Mouse (Mus musculus) ovary, postnatal 36 days (tissue): ENCODE data around the gene C2cd3.

Source experiments
- DNase-seq: peaks from one replicate; pipeline ENCODE4 v3.0.0; 2022; ENCODE audit warnings: low spot score, mixed read lengths

C2cd3 gene

DNA sequence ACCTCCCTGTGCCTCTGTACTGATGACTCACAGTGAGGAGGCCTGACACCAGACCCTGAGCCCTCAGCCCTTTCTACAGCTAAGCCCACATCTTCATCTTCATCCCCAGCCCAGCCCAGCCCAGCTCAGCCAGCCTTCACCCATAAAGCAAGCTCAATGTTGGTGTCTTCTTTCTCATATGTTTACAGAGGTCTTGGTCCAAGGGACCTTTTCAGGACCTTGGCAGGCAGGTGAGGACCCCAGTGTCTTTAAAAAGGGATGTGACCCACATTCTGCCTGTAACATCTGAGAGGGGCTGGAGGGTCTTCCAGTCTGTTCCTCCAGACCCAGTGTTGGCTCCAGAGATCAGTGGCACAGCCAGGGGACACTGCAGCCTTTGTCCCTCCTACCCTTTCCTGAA lies 127.4 kb downstream of the C2cd3 start:
- no peak for DNase-seq

DNA sequence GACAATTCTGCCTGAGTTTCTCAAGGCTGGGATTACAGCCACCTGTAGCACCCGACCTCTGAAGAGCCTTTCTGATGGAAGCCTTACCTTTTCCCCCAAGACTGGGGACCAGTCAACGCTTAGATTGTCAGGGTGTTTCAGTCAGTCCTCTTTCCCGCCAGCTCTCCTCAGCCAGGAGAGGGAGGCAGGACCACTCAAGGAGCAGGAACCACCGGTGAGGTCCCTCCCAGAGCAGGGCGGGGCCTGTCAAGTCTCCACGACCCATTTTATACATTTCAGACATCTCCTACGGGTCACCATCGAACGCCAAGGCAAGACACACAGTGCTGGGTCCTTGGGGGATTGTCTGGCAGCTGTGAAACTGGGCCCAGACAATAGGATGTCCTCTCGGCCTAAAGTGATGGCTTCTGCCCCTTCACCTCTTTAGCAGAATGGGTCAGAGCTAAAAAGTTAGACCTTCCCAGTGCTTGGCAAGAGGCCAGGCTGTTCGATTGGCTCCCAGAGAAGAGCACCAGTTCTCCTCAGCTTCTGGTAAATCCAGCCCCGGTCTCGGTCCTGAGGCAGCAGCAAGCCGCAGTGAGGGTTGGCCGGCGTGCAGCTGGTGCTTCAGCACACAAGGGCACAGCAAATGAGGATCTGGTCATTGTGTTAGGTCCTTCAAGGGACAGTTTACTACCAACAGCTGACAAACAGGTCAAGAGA lies 128.4 kb downstream of the C2cd3 start:
- DNase-seq, result peak; percentile 53

DNA sequence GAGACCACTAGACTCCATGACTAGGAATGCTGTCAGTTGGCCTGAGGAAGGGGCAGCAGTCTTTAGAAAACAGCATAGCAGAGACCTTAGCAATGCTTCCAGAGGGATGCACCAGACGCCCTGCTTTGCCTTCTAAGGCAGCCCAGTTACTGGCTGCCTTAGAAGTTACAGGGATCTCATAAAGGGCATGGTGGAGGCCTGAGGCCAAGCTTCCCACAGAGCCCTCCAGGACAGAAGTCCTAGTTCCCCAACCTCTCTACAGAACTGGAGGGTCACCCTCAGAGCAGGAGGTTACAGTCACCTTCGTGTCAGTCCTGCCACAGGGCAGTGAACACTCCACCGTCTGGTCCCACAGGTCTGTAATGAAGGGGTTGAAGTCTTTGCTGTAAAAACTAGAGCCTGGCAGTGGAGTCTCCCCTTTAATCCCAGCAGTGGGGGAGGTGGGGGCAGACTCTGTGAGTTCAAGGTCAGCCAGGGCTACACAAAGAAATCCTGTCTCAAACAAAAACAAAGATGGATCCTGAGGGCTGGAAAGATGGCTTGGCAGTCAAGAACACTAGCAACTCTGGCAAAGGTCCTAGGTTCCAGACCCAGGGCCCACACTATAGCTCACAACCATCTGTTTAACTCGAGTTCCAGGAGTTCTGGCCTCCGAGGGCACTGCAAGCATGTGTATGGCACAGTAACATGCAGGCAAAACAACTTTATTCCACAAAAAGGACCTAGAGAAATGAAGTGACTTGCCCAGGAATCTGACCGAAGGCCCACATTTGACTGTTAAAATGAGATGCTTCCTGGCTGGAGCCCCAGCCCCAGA lies 129.2 kb downstream of the C2cd3 start:
- DNase-seq, result peak; percentile 34

DNA sequence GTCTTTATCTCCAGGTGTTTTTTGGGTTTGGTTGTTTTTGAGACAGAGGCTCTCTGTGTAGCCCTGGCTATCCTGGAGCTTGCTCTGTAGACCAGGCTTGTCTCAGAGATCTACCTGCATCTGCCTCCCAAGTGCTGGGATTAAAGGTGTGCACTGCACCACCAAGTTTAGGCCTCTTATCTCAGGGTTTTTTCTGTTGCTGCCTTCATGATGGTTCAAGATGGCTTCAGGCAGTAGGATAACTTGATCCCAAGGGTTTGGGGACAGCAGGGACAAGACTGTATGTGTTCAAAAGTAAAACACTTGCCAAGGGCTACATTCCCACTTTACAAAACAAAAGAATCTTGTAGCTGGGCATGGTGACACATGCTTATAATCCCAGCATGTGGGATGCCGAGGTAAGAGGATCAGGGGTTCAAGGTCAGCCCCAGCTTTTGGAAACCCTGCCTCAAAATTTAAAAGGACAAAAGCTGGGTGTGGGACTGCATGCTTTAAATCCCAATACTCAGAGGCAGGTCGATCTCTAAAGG lies 129.9 kb downstream of the C2cd3 start:
- no peak for DNase-seq

DNA sequence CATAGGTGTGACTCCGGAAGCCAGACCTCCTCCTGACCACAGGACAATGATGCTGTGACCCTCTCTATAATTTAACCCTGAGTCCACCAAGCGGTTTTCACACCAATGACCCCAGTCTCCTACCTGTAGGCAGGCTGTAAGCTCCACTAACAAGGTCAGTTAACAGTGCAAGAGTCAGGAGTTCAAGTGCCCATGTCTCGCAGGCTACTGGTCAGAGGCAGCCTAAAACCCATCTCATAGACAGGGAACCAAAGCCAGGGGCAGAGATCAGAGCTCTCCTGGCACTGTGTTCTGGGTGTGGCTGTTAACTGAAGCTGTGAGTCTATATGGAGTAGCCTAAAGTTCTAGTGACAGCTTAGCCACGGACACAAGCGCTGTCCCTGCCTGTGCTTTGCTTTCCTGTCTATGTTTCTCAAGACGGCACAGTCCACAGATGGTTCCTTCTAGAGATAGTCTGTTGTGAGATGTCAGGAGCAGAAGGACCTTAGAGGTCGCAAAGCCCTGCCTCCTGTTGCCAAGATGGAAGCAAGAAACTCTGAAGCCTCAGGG lies 130.4 kb downstream of the C2cd3 start:
- DNase-seq, result no peak

DNA sequence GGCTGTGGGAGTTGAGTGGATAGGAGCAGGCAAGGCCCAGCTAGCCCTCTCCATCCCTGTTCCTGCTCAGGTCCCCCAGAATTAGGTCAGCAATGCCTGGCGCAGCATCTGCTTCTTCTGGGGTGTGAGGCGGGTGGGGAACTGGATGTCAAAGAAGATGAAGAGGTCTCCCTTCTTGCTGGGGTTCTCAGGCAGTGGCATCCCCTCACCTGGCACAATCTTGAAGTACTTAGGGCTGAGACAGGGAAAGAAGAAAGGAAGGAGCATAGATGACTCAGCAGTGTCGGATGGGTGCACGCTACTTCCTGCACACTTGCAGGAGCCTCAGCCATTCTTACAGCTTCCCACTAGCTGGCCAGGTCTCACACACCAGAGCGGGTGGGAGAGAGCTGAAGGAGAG lies 131.0 kb downstream of the C2cd3 start:
- no peak for DNase-seq

DNA sequence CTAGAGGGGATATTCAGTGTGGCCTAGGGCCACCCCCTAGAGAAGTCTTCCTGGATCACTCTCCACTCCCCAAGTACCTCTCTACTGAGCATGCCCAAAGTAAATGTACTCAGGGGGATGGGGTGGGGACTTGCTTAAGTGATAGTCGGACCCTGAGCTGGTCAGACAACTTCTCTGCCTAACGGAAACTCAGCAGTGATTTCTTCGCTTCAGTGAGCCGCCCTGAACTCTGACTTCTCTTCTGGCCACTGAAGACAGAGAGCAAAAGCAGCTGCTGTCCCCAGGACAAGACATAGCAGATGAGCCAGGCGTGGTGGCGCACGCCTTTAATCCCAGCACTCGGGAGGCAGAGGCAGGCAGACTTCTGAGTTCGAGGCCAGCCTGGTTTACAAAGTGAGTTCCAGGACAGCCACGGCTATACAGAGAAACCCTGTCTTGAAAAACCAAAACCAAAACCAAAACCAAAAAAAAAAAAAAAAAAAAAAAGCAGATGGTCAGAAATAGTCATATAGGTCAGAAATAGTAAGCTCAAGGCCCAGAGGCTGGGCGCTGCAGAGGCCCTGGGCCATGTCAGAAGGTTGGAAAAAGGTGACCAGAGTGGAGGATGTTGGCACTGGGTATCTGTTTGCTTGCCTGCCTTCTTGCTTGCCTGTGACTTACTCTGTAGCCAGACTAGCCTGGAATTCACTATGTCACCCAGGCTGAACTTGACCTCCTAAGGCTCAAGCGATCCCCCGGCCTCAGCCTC lies 132.9 kb downstream of the C2cd3 start:
- DNase-seq, result no peak

DNA sequence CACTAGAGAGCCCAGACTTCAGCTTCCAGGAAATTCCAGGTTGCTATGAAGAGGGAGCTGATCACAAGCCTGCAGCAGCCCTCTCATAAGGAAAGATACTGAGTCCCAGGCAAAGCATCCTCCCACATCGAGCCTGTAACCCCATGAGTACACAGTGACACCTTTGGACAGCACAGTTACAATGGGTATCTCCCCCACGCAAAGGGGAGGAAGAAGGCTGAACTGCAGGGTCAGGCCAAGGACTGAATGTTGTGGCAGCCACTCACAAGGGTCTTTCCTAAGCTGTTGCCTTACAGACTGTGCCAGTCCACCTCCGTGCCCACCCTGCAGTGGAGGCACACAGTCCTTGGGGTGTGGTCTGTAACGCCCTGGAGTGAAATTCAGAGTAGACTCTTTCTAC lies 134.5 kb downstream of the C2cd3 start:
- no peak for DNase-seq

DNA sequence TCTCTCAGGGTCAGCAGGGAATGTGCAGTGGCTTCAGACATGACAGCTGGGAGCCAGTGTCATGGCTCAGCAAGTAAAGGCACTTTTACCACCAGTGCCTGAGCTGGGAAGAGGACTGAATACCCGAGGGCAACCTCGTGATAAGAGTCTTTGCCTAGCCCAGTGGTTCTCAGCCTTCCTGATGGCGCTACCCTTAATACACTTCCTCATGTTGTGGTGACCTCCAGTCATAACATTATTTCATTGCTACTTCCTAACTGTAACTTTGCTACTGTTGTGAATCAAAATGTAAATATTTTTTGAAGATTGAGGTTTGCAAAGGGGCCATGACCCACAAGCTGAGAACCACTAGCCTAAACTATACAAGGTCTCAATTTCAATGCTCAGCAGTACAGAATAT lies 136.6 kb downstream of the C2cd3 start:
- DNase-seq, result no peak

DNA sequence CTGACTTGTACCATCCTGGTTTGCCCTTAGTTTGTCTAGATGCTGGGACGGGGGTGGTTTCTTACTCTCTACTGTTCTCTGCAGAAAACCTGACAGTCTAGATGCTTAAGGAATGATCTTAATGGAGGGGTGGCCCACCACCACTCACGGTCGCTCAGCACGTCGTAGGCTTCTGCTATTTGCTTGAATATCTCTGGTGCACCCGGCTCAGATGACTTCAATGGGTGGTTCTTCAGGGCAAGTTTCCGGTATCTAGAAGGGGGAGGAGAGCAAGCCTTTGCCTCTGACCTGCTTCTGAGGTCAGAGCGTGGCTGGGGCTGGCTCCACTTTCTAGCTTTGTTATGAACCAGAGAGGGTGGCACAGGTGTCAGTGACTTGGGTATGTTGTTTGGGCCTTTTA lies 139.6 kb downstream of the C2cd3 start:
- no peak for DNase-seq

DNA sequence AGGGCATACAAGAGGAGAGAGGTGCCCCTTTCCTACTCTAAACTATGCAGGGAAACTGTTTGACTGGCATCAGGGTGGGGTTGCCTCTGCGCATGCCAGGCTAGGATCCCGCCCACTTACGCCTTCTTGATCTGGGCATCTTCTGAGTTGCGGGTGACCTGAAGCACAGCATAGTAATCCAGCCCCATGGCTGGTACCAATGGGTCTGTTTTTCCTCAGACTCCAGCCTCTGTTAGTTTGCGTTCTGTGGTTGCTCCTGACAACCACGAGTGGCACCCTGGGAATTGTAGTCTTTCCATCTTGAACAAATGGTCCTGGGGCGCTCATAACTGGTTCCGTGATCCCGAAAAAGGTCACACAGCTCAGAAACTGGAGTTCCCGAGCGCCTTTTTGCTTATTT lies 142.5 kb downstream of the C2cd3 start, which contains the start of gene Dnajb13:
Gene Dnajb13 (minus strand): TSS at position 388 of the 400 bp plus-strand sequence.
- no peak for DNase-seq
